In genomic region chr4:148644157-148644511, GRCm38 (mm10) we compare ENCODE assay signal across 8 mouse cellular contexts. TPM values are rescaled to one million over a fixed set of nuclear protein-coding genes. Genes with fewer than 3 reads are reported as not detected.
DNase-seq lines count a peak whose midpoint lies in the region; ATAC-seq lines count a peak whose summit lies in the region.

No protein-coding gene starts in this region.

- ATAC-seq in forebrain, embryonic 13.5 days: no peak
- no peak for ATAC-seq in hindbrain, embryonic 16.5 days
- ATAC-seq in midbrain, embryonic 11.5 days (ENCODE audit: low FRiP score): no peak

- peaks cover 4% of the 10 kb centered on the region; the same call in 1 of the 2 replicates for H3K4me1 ChIP-seq in forebrain, embryonic 13.5 days
- H3K4me1 ChIP-seq in hindbrain, embryonic 16.5 days (ENCODE audit: control insufficient read depth, insufficient read depth, low read depth, low read length): peaks cover 4% of the 10 kb centered on the region; the same call in 1 of the 2 replicates
- peaks cover 3% of the 10 kb centered on the region; the same call in 1 of the 2 replicates for H3K4me1 ChIP-seq in midbrain, embryonic 11.5 days (ENCODE audit: control insufficient read depth, insufficient read depth, low read length)

- WGBS in forebrain, embryonic 13.5 days: 8% methylated on average over 9 of the region's 9 CpGs
- 9% methylated on average over 9 of the region's 9 CpGs for WGBS in hindbrain, embryonic 16.5 days
- 10% methylated on average over 9 of the region's 9 CpGs for WGBS in midbrain, embryonic 11.5 days

- DNase-seq in layer of hippocampus, adult 11-12 months (ENCODE audit: low spot score): peak; percentile 59
- DNase-seq in layer of hippocampus, adult 9-10 months (ENCODE audit: low spot score): no peak
- peak; percentile 56 for DNase-seq in cerebellum, adult 11-12 months
- peak; percentile 69 for DNase-seq in left cerebral cortex, postnatal 4 days
- DNase-seq in midbrain, embryonic 11.5 days (ENCODE audit: low spot score, missing footprints): peak; percentile 94
- peak; percentile 59 to 80 for DNase-seq in spleen, postnatal 10 days (ENCODE audit: low spot score in 2 of 2)

- no peaks in the 10 kb centered on the region for H3K9me3 ChIP-seq in forebrain, embryonic 13.5 days (replicated peaks)
- H3K9me3 ChIP-seq in hindbrain, embryonic 16.5 days (ENCODE audit: control insufficient read depth, low read length): no peaks in the 10 kb centered on the region
- no peaks in the 10 kb centered on the region for H3K9me3 ChIP-seq in midbrain, embryonic 11.5 days (ENCODE audit: control insufficient read depth, low read length)

- no peak overlapping the region for H3K9ac ChIP-seq in forebrain, embryonic 13.5 days
- no peak overlapping the region for H3K9ac ChIP-seq in hindbrain, embryonic 16.5 days (ENCODE audit: low read depth, low read length)
- 0 out of 2 replicates have a peak overlapping the region, but pooled peaks have one; percentile 9 for H3K9ac ChIP-seq in midbrain, embryonic 11.5 days (ENCODE audit: low read length)

- H3K27ac ChIP-seq in forebrain, embryonic 13.5 days: no peak overlapping the region
- no peak overlapping the region for H3K27ac ChIP-seq in hindbrain, embryonic 16.5 days (ENCODE audit: low read depth, low read length)
- H3K27ac ChIP-seq in midbrain, embryonic 11.5 days (ENCODE audit: low read depth, low read length): no peak overlapping the region

- 0 out of 2 replicates have a peak overlapping the region, but pooled peaks have one; percentile 5 for H3K4me3 ChIP-seq in forebrain, embryonic 13.5 days
- H3K4me3 ChIP-seq in hindbrain, embryonic 16.5 days (ENCODE audit: low read length): no peak overlapping the region
- H3K4me3 ChIP-seq in midbrain, embryonic 11.5 days (ENCODE audit: low read depth, low read length): no peak overlapping the region

- intact Hi-C loops in left cerebral cortex, postnatal 4 days (cut with DNase I): no loop called here

- H3K27me3 ChIP-seq in forebrain, embryonic 13.5 days: no peaks in the 10 kb centered on the region
- H3K27me3 ChIP-seq in hindbrain, embryonic 16.5 days (replicated peaks; ENCODE audit: control insufficient read depth, insufficient read depth, low read length): no peaks in the 10 kb centered on the region
- no peaks in the 10 kb centered on the region for H3K27me3 ChIP-seq in midbrain, embryonic 11.5 days (ENCODE audit: control insufficient read depth, insufficient read depth, low read length)

- H3K4me2 ChIP-seq in forebrain, embryonic 13.5 days: peak overlapping the region; percentile 37
- peak overlapping the region; percentile 46 for H3K4me2 ChIP-seq in hindbrain, embryonic 16.5 days (ENCODE audit: low read length)
- H3K4me2 ChIP-seq in midbrain, embryonic 11.5 days: peak overlapping the region; percentile 15; the same call in 1 of the 2 replicates

- no peaks in the 10 kb centered on the region for H3K36me3 ChIP-seq in forebrain, embryonic 13.5 days (ENCODE audit: poor library complexity, severe bottlenecking)
- no peaks in the 10 kb centered on the region for H3K36me3 ChIP-seq in hindbrain, embryonic 16.5 days (ENCODE audit: control insufficient read depth, insufficient read depth, low read length)
- no peaks in the 10 kb centered on the region for H3K36me3 ChIP-seq in midbrain, embryonic 11.5 days (ENCODE audit: control insufficient read depth, insufficient read depth, low read length)

RNA-seq across cellular contexts. Expression of gene Gm572, which starts 1.0 kb away (rescaled TPM):
- polyA plus RNA-seq in forebrain, embryonic 13.5 days (2015; fragmentation: Nextera tagmentation; extraction: Ambion mirVana): not detected in 2 replicates
- polyA plus RNA-seq in hindbrain, embryonic 16.5 days (2015; fragmentation: Nextera tagmentation; extraction: Ambion mirVana): not detected in 2 replicates
- total RNA-seq in left cerebral cortex, postnatal 4 days (2021): not detected
- not detected in 2 replicates for polyA plus RNA-seq in midbrain, embryonic 11.5 days (2014; fragmentation: Nextera tagmentation; extraction: Ambion mirVana)

RNA-seq across cellular contexts. Expression of gene Tardbp, which starts 17.3 kb away (rescaled TPM):
- polyA plus RNA-seq in forebrain, embryonic 13.5 days (2015; fragmentation: Nextera tagmentation; extraction: Ambion mirVana): 364 and 366 TPM in 2 replicates
- 157 and 162 TPM in 2 replicates for polyA plus RNA-seq in hindbrain, embryonic 16.5 days (2015; fragmentation: Nextera tagmentation; extraction: Ambion mirVana)
- 100 to 1,000 TPM; 263 to 324 TPM for total RNA-seq in left cerebral cortex, postnatal 4 days (2021)
- polyA plus RNA-seq in midbrain, embryonic 11.5 days (2014; fragmentation: Nextera tagmentation; extraction: Ambion mirVana): 216 and 221 TPM in 2 replicates

RNA-seq across cellular contexts. Expression of gene Masp2, which starts 41.8 kb away (rescaled TPM):
- 0.34 and 0.63 TPM in 2 replicates for polyA plus RNA-seq in forebrain, embryonic 13.5 days (2015; fragmentation: Nextera tagmentation; extraction: Ambion mirVana)
- 0.72 and 0.95 TPM in 2 replicates for polyA plus RNA-seq in hindbrain, embryonic 16.5 days (2015; fragmentation: Nextera tagmentation; extraction: Ambion mirVana)
- 1 to 10 TPM; 2.1 to 2.3 TPM for total RNA-seq in left cerebral cortex, postnatal 4 days (2021)
- polyA plus RNA-seq in midbrain, embryonic 11.5 days (2014; fragmentation: Nextera tagmentation; extraction: Ambion mirVana): 0.25 TPM in 1 of 2 replicates, not detected in the other

RNA-seq across cellular contexts. Expression of gene Srm, which starts 52.8 kb away (rescaled TPM):
- polyA plus RNA-seq in forebrain, embryonic 13.5 days (2015; fragmentation: Nextera tagmentation; extraction: Ambion mirVana): 150 and 162 TPM in 2 replicates
- polyA plus RNA-seq in hindbrain, embryonic 16.5 days (2015; fragmentation: Nextera tagmentation; extraction: Ambion mirVana): 179 and 186 TPM in 2 replicates
- total RNA-seq in left cerebral cortex, postnatal 4 days (2021): 100 to 1,000 TPM; 107 to 109 TPM
- polyA plus RNA-seq in midbrain, embryonic 11.5 days (2014; fragmentation: Nextera tagmentation; extraction: Ambion mirVana): 146 and 163 TPM in 2 replicates
